Mouse (Mus musculus) megakaryocyte, embryonic 14.5 days (primary cell): ENCODE data around the gene Cadps2. TPM values are rescaled to one million over a fixed set of nuclear protein-coding genes. Genes with fewer than 3 reads are reported as not detected.

Source experiments
- H3K27me3 ChIP-seq: replicated peaks from 2 replicates; pipeline ENCODE3; 2012; ENCODE audit warnings: inconsistent platforms
- H3K36me3 ChIP-seq: replicated peaks from 2 replicates; pipeline ENCODE3; 2012; ENCODE audit warnings: low read length, inconsistent platforms, mixed read lengths
- H3K4me1 ChIP-seq: 2 replicates; pipeline ENCODE4 v1.6.1; 2012; ENCODE audit warnings: inconsistent platforms
- H3K4me3 ChIP-seq: replicated peaks from 2 replicates; pipeline ENCODE3; 2012; ENCODE audit warnings: moderate library complexity, mild to moderate bottlenecking, inconsistent platforms
- H3K9me3 ChIP-seq: 2 replicates; pipeline ENCODE4 v1.6.1; 2012; ENCODE audit warnings: inconsistent platforms
- FLI1 ChIP-seq: IDR thresholded peaks from 2 replicates; pipeline ENCODE4 v1.6.1; 2012; ENCODE audit warnings: low read length, inconsistent platforms, mixed read lengths
- GATA1 ChIP-seq: IDR thresholded peaks from 3 replicates; pipeline ENCODE4 v1.6.1; 2012; ENCODE audit warnings: mixed read lengths, low read length, inconsistent platforms, borderline replicate concordance
- polyA plus RNA-seq: library from polyadenylated mRNA; stranded (reverse); fragments of >175 nt; gene quantifications from 2 replicates; pipeline ENCODE4 v1.2.3, GENCODE M21; 2012; ENCODE audit warnings: low replicate concordance; ENCODE audit not compliant: insufficient read depth

The Cadps2 gene
- polyA plus RNA-seq, 1 experiment: not detected

GRCm38 (mm10) chr6:23337411-23338063 is 501.7 kb downstream of the Cadps2 start:
- H3K36me3 ChIP-seq: no peaks in the 10 kb centered on the region
- no peaks in the 10 kb centered on the region for H3K27me3 ChIP-seq
- H3K4me1 ChIP-seq: no peaks in the 10 kb centered on the region
- no peak overlapping the region for H3K4me3 ChIP-seq
- TF ChIP-seq GATA1: no peak
- no peak for TF ChIP-seq FLI1
- H3K9me3 ChIP-seq: no peaks in the 10 kb centered on the region

GRCm38 (mm10) chr6:23314945-23315344 is 524.3 kb downstream of the Cadps2 start:
- H3K36me3 ChIP-seq: no peaks in the 10 kb centered on the region
- H3K9me3 ChIP-seq: 0 out of 2 replicates have a peak, but pooled peaks cover 1% of the 10 kb centered on the region
- no peak for TF ChIP-seq GATA1
- TF ChIP-seq FLI1: no peak
- H3K4me1 ChIP-seq: no peaks in the 10 kb centered on the region
- H3K4me3 ChIP-seq: no peak overlapping the region
- H3K27me3 ChIP-seq: no peaks in the 10 kb centered on the region

- no peaks in the 10 kb centered on the region for H3K4me1 ChIP-seq
- H3K27me3 ChIP-seq: no peaks in the 10 kb centered on the region
- no peak overlapping the region for H3K4me3 ChIP-seq
- no peak for TF ChIP-seq GATA1
- TF ChIP-seq FLI1: no peak
- H3K9me3 ChIP-seq: 0 out of 2 replicates have a peak, but pooled peaks cover 3% of the 10 kb centered on the region
- no peaks in the 10 kb centered on the region for H3K36me3 ChIP-seq
Observed at GRCm38 (mm10) chr6:23314291-23314690, 524.9 kb downstream of the Cadps2 start.

- H3K4me1 ChIP-seq: no peaks in the 10 kb centered on the region
- peaks cover 19% of the 10 kb centered on the region; the same call in 1 of the 2 replicates for H3K9me3 ChIP-seq
- H3K4me3 ChIP-seq: no peak overlapping the region
- H3K36me3 ChIP-seq: no peaks in the 10 kb centered on the region
- TF ChIP-seq FLI1: no peak
- no peak for TF ChIP-seq GATA1
- no peaks in the 10 kb centered on the region for H3K27me3 ChIP-seq
Observed at GRCm38 (mm10) chr6:23306046-23306445, 533.2 kb downstream of the Cadps2 start.

- Histone ChIP-seq H3K9me3 (no peaks in the 10 kb centered on the region), H3K27me3 (no peaks in the 10 kb centered on the region)
Observed at GRCm38 (mm10) chr6:23298596-23298995, 540.6 kb downstream of the Cadps2 start.

GRCm38 (mm10) chr6:23294685-23295084 is 544.5 kb downstream of the Cadps2 start:
- Histone ChIP-seq H3K36me3 (no peaks in the 10 kb centered on the region), H3K27me3 (no peaks in the 10 kb centered on the region), H3K9me3 (0 out of 2 replicates have a peak, but pooled peaks cover 6% of the 10 kb centered on the region), H3K4me3 (no peak overlapping the region), H3K4me1 (no peaks in the 10 kb centered on the region)
- no peak for TF ChIP-seq GATA1
- TF ChIP-seq FLI1: no peak

More at GRCm38 (mm10) chr6:23298596-23298995, 540.6 kb downstream of the Cadps2 start:
- no peak overlapping the region for H3K4me3 ChIP-seq
- no peaks in the 10 kb centered on the region for H3K36me3 ChIP-seq
- H3K4me1 ChIP-seq: no peaks in the 10 kb centered on the region
- TF ChIP-seq GATA1: no peak
- TF ChIP-seq FLI1: no peak

- Histone ChIP-seq H3K27me3 (no peaks in the 10 kb centered on the region), H3K4me1 (no peaks in the 10 kb centered on the region), H3K9me3 (0 out of 2 replicates have a peak, but pooled peaks cover 6% of the 10 kb centered on the region), H3K4me3 (no peak overlapping the region), H3K36me3 (no peaks in the 10 kb centered on the region)
- TF ChIP-seq FLI1 (no peak), GATA1 (no peak)
Observed at GRCm38 (mm10) chr6:23288752-23289151, 550.5 kb downstream of the Cadps2 start.

- Histone ChIP-seq H3K4me1 (no peaks in the 10 kb centered on the region), H3K36me3 (no peaks in the 10 kb centered on the region), H3K27me3 (no peaks in the 10 kb centered on the region), H3K4me3 (no peak overlapping the region), H3K9me3 (peaks cover 4% of the 10 kb centered on the region; the same call in 1 of the 2 replicates)
- TF ChIP-seq FLI1 (no peak), GATA1 (no peak)
Observed at GRCm38 (mm10) chr6:23281514-23281820, 557.8 kb downstream of the Cadps2 start.

GRCm38 (mm10) chr6:23280811-23281513 is 558.3 kb downstream of the Cadps2 start:
- no peak overlapping the region for H3K4me3 ChIP-seq
- H3K4me1 ChIP-seq: no peaks in the 10 kb centered on the region
- H3K36me3 ChIP-seq: no peaks in the 10 kb centered on the region
- no peak for TF ChIP-seq FLI1
- no peak for TF ChIP-seq GATA1
- H3K27me3 ChIP-seq: no peaks in the 10 kb centered on the region
- peaks cover 4% of the 10 kb centered on the region; the same call in 1 of the 2 replicates for H3K9me3 ChIP-seq

GRCm38 (mm10) chr6:23273483-23273882 is 565.7 kb downstream of the Cadps2 start:
- Histone ChIP-seq H3K4me1 (no peaks in the 10 kb centered on the region), H3K27me3 (no peaks in the 10 kb centered on the region), H3K36me3 (no peaks in the 10 kb centered on the region), H3K4me3 (no peak overlapping the region), H3K9me3 (no peaks in the 10 kb centered on the region)
- no peak for TF ChIP-seq GATA1
- TF ChIP-seq FLI1: no peak
